Mouse (Mus musculus): ENCODE data around the gene Grsf1. TPM values are rescaled to one million over a fixed set of nuclear protein-coding genes. Genes with fewer than 3 reads are reported as not detected.

Gene Grsf1
- polyA plus RNA-seq, 1 experiment from 2014 or later = 73.3 TPM

- DNase-seq (peak; percentile 33), ATAC-seq (ENCODE audit: insufficient read depth) (no peak; the same call in 1 of the 2 replicates)
- H3K4me2 ChIP-seq = peak overlapping the region; percentile 72
- peaks cover 33% of the 10 kb centered on the region for H3K36me3 ChIP-seq (ENCODE audit: insufficient read depth)
- H3K27ac ChIP-seq (ENCODE audit: low read depth) = peak overlapping the region; percentile 96
- H3K27me3 ChIP-seq (ENCODE audit: insufficient read depth, low read length) = no peaks in the 10 kb centered on the region
- TF ChIP-seq CTCF (IDR thresholded peaks at IDR 0.05; ENCODE audit: low read depth) = no peak
- under 1% methylated on average over 45 of the region's 47 CpGs for WGBS
- H3K9ac ChIP-seq = peak overlapping the region; percentile 95
- 0 out of 2 replicates have a peak, but pooled peaks cover 8% of the 10 kb centered on the region for H3K4me1 ChIP-seq (ENCODE audit: insufficient read depth)
- H3K9me3 ChIP-seq (ENCODE audit: low read depth, low read length) = no peaks in the 10 kb centered on the region
- H3K4me3 ChIP-seq (ENCODE audit: low read depth, low read length) = peak overlapping the region; percentile 96
Observed at GRCm38 (mm10) chr5:88674703-88675442, 1.1 kb downstream of the Grsf1 start.

GRCm38 (mm10) chr5:88663875-88664274 is 12.1 kb downstream of the Grsf1 start:
- Histone ChIP-seq H3K9ac (no peak overlapping the region), H3K36me3 (ENCODE audit: insufficient read depth) (peaks cover 88% of the 10 kb centered on the region), H3K4me1 (ENCODE audit: insufficient read depth) (no peaks in the 10 kb centered on the region), H3K9me3 (ENCODE audit: low read depth, low read length) (no peaks in the 10 kb centered on the region), H3K27me3 (ENCODE audit: insufficient read depth, low read length) (no peaks in the 10 kb centered on the region), H3K27ac (ENCODE audit: low read depth) (no peak overlapping the region), H3K4me3 (ENCODE audit: low read depth, low read length) (no peak overlapping the region), H3K4me2 (no peak overlapping the region)
- DNase-seq (no peak), ATAC-seq (ENCODE audit: insufficient read depth) (no peak)
- 92% methylated on average over 5 of the region's 5 CpGs for WGBS
- no peak for TF ChIP-seq CTCF (IDR thresholded peaks at IDR 0.05; ENCODE audit: low read depth)

GRCm38 (mm10) chr5:88663151-88663550 is 12.8 kb downstream of the Grsf1 start:
- no peak for DNase-seq
- ATAC-seq (ENCODE audit: insufficient read depth) = no peak
- Histone ChIP-seq H3K27ac (ENCODE audit: low read depth) (no peak overlapping the region), H3K36me3 (ENCODE audit: insufficient read depth) (peaks cover 86% of the 10 kb centered on the region), H3K9me3 (ENCODE audit: low read depth, low read length) (no peaks in the 10 kb centered on the region), H3K4me3 (ENCODE audit: low read depth, low read length) (no peak overlapping the region), H3K4me1 (ENCODE audit: insufficient read depth) (no peaks in the 10 kb centered on the region), H3K27me3 (ENCODE audit: insufficient read depth, low read length) (no peaks in the 10 kb centered on the region), H3K9ac (no peak overlapping the region), H3K4me2 (no peak overlapping the region)
- no peak for TF ChIP-seq CTCF (IDR thresholded peaks at IDR 0.05; ENCODE audit: low read depth)
- WGBS = 93% methylated on average over 3 of the region's 3 CpGs

- no peak for TF ChIP-seq CTCF (IDR thresholded peaks at IDR 0.05; ENCODE audit: low read depth)
- Histone ChIP-seq H3K4me1 (ENCODE audit: insufficient read depth) (no peaks in the 10 kb centered on the region), H3K4me2 (no peak overlapping the region), H3K27ac (ENCODE audit: low read depth) (no peak overlapping the region), H3K9ac (no peak overlapping the region), H3K4me3 (ENCODE audit: low read depth, low read length) (no peak overlapping the region), H3K36me3 (ENCODE audit: insufficient read depth) (peaks cover 71% of the 10 kb centered on the region), H3K27me3 (ENCODE audit: insufficient read depth, low read length) (no peaks in the 10 kb centered on the region), H3K9me3 (ENCODE audit: low read depth, low read length) (no peaks in the 10 kb centered on the region)
- no peak for ATAC-seq (ENCODE audit: insufficient read depth)
- WGBS = 96% methylated on average over 1 of the region's 1 CpGs
- DNase-seq = no peak
Observed at GRCm38 (mm10) chr5:88657868-88658267, 18.1 kb downstream of the Grsf1 start.

GRCm38 (mm10) chr5:88652589-88652988 is 23.4 kb downstream of the Grsf1 start:
- Histone ChIP-seq H3K27me3 (ENCODE audit: insufficient read depth, low read length) (no peaks in the 10 kb centered on the region), H3K4me1 (ENCODE audit: insufficient read depth) (no peaks in the 10 kb centered on the region), H3K9me3 (ENCODE audit: low read depth, low read length) (no peaks in the 10 kb centered on the region), H3K4me3 (ENCODE audit: low read depth, low read length) (no peak overlapping the region), H3K36me3 (ENCODE audit: insufficient read depth) (peaks cover 48% of the 10 kb centered on the region), H3K9ac (no peak overlapping the region), H3K27ac (ENCODE audit: low read depth) (no peak overlapping the region), H3K4me2 (no peak overlapping the region)
- 72% methylated on average over 5 of the region's 5 CpGs for whole genome bisulfite sequencing
- no peak for ATAC-seq (ENCODE audit: insufficient read depth)
- DNase-seq = no peak
- TF ChIP-seq CTCF (IDR thresholded peaks at IDR 0.05; ENCODE audit: low read depth) = no peak

- Histone ChIP-seq H3K36me3 (ENCODE audit: insufficient read depth) (peaks cover 29% of the 10 kb centered on the region), H3K27ac (ENCODE audit: low read depth) (no peak overlapping the region), H3K4me1 (ENCODE audit: insufficient read depth) (no peaks in the 10 kb centered on the region), H3K4me2 (no peak overlapping the region), H3K4me3 (ENCODE audit: low read depth, low read length) (no peak overlapping the region), H3K9me3 (ENCODE audit: low read depth, low read length) (no peaks in the 10 kb centered on the region), H3K27me3 (ENCODE audit: insufficient read depth, low read length) (no peaks in the 10 kb centered on the region), H3K9ac (no peak overlapping the region)
- DNase-seq = peak; percentile 21
- ATAC-seq (ENCODE audit: insufficient read depth) = peak; percentile 50; the same call in 1 of the 2 replicates
- 67% methylated on average over 17 of the region's 17 CpGs for WGBS
- no peak for TF ChIP-seq CTCF (IDR thresholded peaks at IDR 0.05; ENCODE audit: low read depth)
Observed at GRCm38 (mm10) chr5:88649250-88650173, 26.5 kb downstream of the Grsf1 start.

GRCm38 (mm10) chr5:88645405-88645804 is 30.6 kb downstream of the Grsf1 start:
- H3K4me2 ChIP-seq = no peak overlapping the region
- no peak overlapping the region for H3K9ac ChIP-seq
- no peak for DNase-seq
- ATAC-seq (ENCODE audit: insufficient read depth) = no peak
- no peak overlapping the region for H3K4me3 ChIP-seq (ENCODE audit: low read depth, low read length)
- peaks cover 29% of the 10 kb centered on the region for H3K36me3 ChIP-seq (ENCODE audit: insufficient read depth)
- H3K27ac ChIP-seq (ENCODE audit: low read depth) = no peak overlapping the region
- no peaks in the 10 kb centered on the region for H3K4me1 ChIP-seq (ENCODE audit: insufficient read depth)
- 60% methylated on average over 5 of the region's 5 CpGs for WGBS
- no peaks in the 10 kb centered on the region for H3K9me3 ChIP-seq (ENCODE audit: low read depth, low read length)
- no peaks in the 10 kb centered on the region for H3K27me3 ChIP-seq (ENCODE audit: insufficient read depth, low read length)
- no peak for TF ChIP-seq CTCF (IDR thresholded peaks at IDR 0.05; ENCODE audit: low read depth)
